In genomic region chr9:55283516-55283915, GRCm38 (mm10) we compare ENCODE assay signal across 8 mouse cellular contexts. TPM values are rescaled to one million over a fixed set of nuclear protein-coding genes. Genes with fewer than 3 reads are reported as not detected.
DNase-seq lines count a peak whose midpoint lies in the region; ATAC-seq and TF ChIP-seq lines count a peak whose summit lies in the region.

No protein-coding gene starts in this region.

- dilution Hi-C loops in CH12.LX (cut with MboI; ENCODE audit: extremely low pct_ligation_motif_present, extremely low pct_unique_long_range_greater_than_20kb, low sequenced_read_pairs): no loop called here

- H3K9ac ChIP-seq in CH12.LX (ENCODE audit: insufficient read depth, low read depth): no peak overlapping the region; the same call in 1 of the 2 replicates
- H3K9ac ChIP-seq in heart, embryonic 13.5 days: no peak overlapping the region
- H3K9ac ChIP-seq in limb, embryonic 11.5 days (ENCODE audit: low read length): no peak overlapping the region

- in situ Hi-C loops in CH12.LX (cut with MboI; ENCODE audit: low pct_ligation_motif_present, low pct_unique_long_range_greater_than_20kb, low sequenced_read_pairs): loop anchor here (25.0 kb wide), 1 partner anchor 246 kb away; the partner anchor contains the start of genes Chrna3 and Chrnb4

- peaks cover 2 to 3% of the 10 kb centered on the region in 2 experiments; a peak in 2 of 4 replicates for H3K4me1 ChIP-seq in CH12.LX (ENCODE audit: control insufficient read depth in 1 of 2, insufficient read depth in 2 of 2)
- H3K4me1 ChIP-seq in heart, embryonic 13.5 days: peaks cover 7% of the 10 kb centered on the region; the same call in 1 of the 2 replicates
- H3K4me1 ChIP-seq in limb, embryonic 11.5 days (ENCODE audit: control insufficient read depth, insufficient read depth, low read length): peaks cover 4% of the 10 kb centered on the region; the same call in 1 of the 2 replicates

- H3K36me3 ChIP-seq in CH12.LX (replicated peaks in 1 of 2; ENCODE audit: control insufficient read depth in 1 of 2, insufficient read depth in 1 of 2, low read length in 1 of 2): no peaks in the 10 kb centered on the region
- no peaks in the 10 kb centered on the region for H3K36me3 ChIP-seq in heart, embryonic 13.5 days
- H3K36me3 ChIP-seq in limb, embryonic 11.5 days (ENCODE audit: control insufficient read depth, insufficient read depth, low read length): no peaks in the 10 kb centered on the region

- no peaks in the 10 kb centered on the region for H3K9me3 ChIP-seq in CH12.LX (replicated peaks; ENCODE audit: low read length)
- H3K9me3 ChIP-seq in heart, embryonic 13.5 days: no peaks in the 10 kb centered on the region
- H3K9me3 ChIP-seq in limb, embryonic 11.5 days (ENCODE audit: control insufficient read depth, low read length): no peaks in the 10 kb centered on the region

- H3K4me2 ChIP-seq in CH12.LX (ENCODE audit: insufficient read depth, low read depth, poor library complexity, severe bottlenecking): peak overlapping the region; percentile 100
- peak overlapping the region; percentile 63 for H3K4me2 ChIP-seq in heart, embryonic 13.5 days
- peak overlapping the region; percentile 28; the same call in 1 of the 2 replicates for H3K4me2 ChIP-seq in limb, embryonic 11.5 days (ENCODE audit: low read depth, severe bottlenecking)

- H3K79me2 ChIP-seq in CH12.LX (replicated peaks; ENCODE audit: control insufficient read depth, extremely low read depth, insufficient read depth, poor library complexity, severe bottlenecking): no peaks in the 10 kb centered on the region

- no peak for TF ChIP-seq EP300 in CH12.LX (IDR thresholded peaks at IDR 0.05; ENCODE audit: low read length)

- 9% methylated on average over 14 of the region's 14 CpGs for whole genome bisulfite sequencing in heart, embryonic 13.5 days
- 1% methylated on average over 14 of the region's 14 CpGs for WGBS in limb, embryonic 11.5 days

- peak; percentile 39 for DNase-seq in CH12.LX (ENCODE audit: extremely low read depth)
- DNase-seq in adrenal gland, adult 2 months: peak; percentile 75
- peak; percentile 68 for DNase-seq in limb, embryonic 11.5 days (ENCODE audit: low spot score)
- peak; percentile 7 to 31 for DNase-seq in monocyte, adult 2 months (ENCODE audit: low read depth in 1 of 2, low spot score in 2 of 2)
- DNase-seq in cerebellum, adult 11-12 months: no peak
- no peak for DNase-seq in cerebellum, adult 11 months

- no peak for ATAC-seq in heart, embryonic 13.5 days (ENCODE audit: extremely low read depth, insufficient number of reproducible peaks, low FRiP score, low TSS enrichment)
- ATAC-seq in limb, embryonic 11.5 days (ENCODE audit: insufficient number of reproducible peaks, low FRiP score, low TSS enrichment, low read depth): no peak
- ATAC-seq in erythroblast, adult 5-6 weeks (replicated peaks; ENCODE audit: low FRiP score, poor library complexity, severe bottlenecking): no peak

- TF ChIP-seq POLR2A in CH12.LX (IDR thresholded peaks at IDR 0.05; ENCODE audit: low read depth, low read length): no peak

- TF ChIP-seq RAD21 in CH12.LX (IDR thresholded peaks at IDR 0.05; ENCODE audit: low read depth, low read length): no peak

- H3K27ac ChIP-seq in CH12.LX (ENCODE audit: insufficient read depth, low read depth): no peak overlapping the region
- no peak overlapping the region for H3K27ac ChIP-seq in heart, embryonic 13.5 days (replicated peaks)
- H3K27ac ChIP-seq in limb, embryonic 11.5 days (replicated peaks; ENCODE audit: low read depth, low read length): no peak overlapping the region

- no peak for TF ChIP-seq CTCF in CH12.LX (conservative IDR thresholded peaks at IDR 0.05 in 1 of 2, IDR thresholded peaks at IDR 0.05 in 1 of 2; ENCODE audit: low read depth in 2 of 2, low read length in 2 of 2)

- no peaks in the 10 kb centered on the region for H3K27me3 ChIP-seq in CH12.LX (replicated peaks)
- H3K27me3 ChIP-seq in heart, embryonic 13.5 days (replicated peaks): 0 out of 2 replicates have a peak, but pooled peaks cover 4% of the 10 kb centered on the region
- no peaks in the 10 kb centered on the region for H3K27me3 ChIP-seq in limb, embryonic 11.5 days (ENCODE audit: control insufficient read depth, insufficient read depth, low read length)

- no peak overlapping the region for H3K4me3 ChIP-seq in CH12.LX (replicated peaks in 1 of 3; ENCODE audit: low read depth in 2 of 3, low read length in 2 of 3, poor library complexity in 1 of 3)
- peak overlapping the region; percentile 27 for H3K4me3 ChIP-seq in heart, embryonic 13.5 days
- no peak overlapping the region for H3K4me3 ChIP-seq in limb, embryonic 11.5 days (ENCODE audit: low read depth, low read length)

TF ChIP-seq in CH12.LX, 34 proteins besides CTCF, POLR2A, EP300 and RAD21:
- TF ChIP-seq BHLHE40 (IDR thresholded peaks at IDR 0.05; ENCODE audit: low read depth, low read length) (peak; percentile 46), NELFE (IDR thresholded peaks at IDR 0.05; ENCODE audit: low read depth, low read length) (no peak)

RNA-seq across cellular contexts. Expression of gene Nrg4, which starts 43.1 kb away (rescaled TPM):
- total RNA-seq in CH12.LX (2012; rRNA removed) (0.81 and 1.5 TPM in 2 replicates), CH12.LX (2014; rRNA removed) (1.2 and 1.6 TPM in 2 replicates)
- polyA plus RNA-seq in CH12.LX (2012; ENCODE audit: insufficient read length, low read depth): 1.7 and 1.8 TPM in 2 replicates
- total RNA-seq in adrenal gland, adult 2 months (2021): 10 to 100 TPM; 27.8 to 44.6 TPM
- polyA plus RNA-seq in adrenal gland, adult 2 months (2012; rRNA removed): 12.4 and 18.8 TPM in 2 replicates
- 1.4 and 1.9 TPM in 2 replicates for polyA plus RNA-seq in heart, embryonic 13.5 days (2015; fragmentation: Nextera tagmentation; extraction: Ambion mirVana)
- 1.5 TPM in 2 replicates for polyA plus RNA-seq in limb, embryonic 11.5 days (2014; fragmentation: Nextera tagmentation; extraction: Ambion mirVana)
- total RNA-seq in erythroblast, adult 5-6 weeks (2015; ENCODE audit: low replicate concordance): 2.1 TPM in 2 replicates
- 1.7 and 2.4 TPM in 2 replicates for total RNA-seq in erythroblast, adult 5-6 weeks (2017; ENCODE audit: low replicate concordance)

RNA-seq across cellular contexts. Expression of gene Tmem266, which starts 43.2 kb away (rescaled TPM):
- total RNA-seq in CH12.LX (2012; rRNA removed): not detected in 2 replicates
- total RNA-seq in CH12.LX (2014; rRNA removed): not detected in 2 replicates
- polyA plus RNA-seq in CH12.LX (2012; ENCODE audit: insufficient read length, low read depth): not detected in 2 replicates
- total RNA-seq in adrenal gland, adult 2 months (2021): 1 to 10 TPM in 1 of 2 experiments, under 1 TPM in 1; 0.69 to 1.0 TPM
- polyA plus RNA-seq in adrenal gland, adult 2 months (2012; rRNA removed): 1.5 and 1.6 TPM in 2 replicates
- 0.22 and 0.31 TPM in 2 replicates for polyA plus RNA-seq in heart, embryonic 13.5 days (2015; fragmentation: Nextera tagmentation; extraction: Ambion mirVana)
- 0.17 and 0.23 TPM in 2 replicates for polyA plus RNA-seq in limb, embryonic 11.5 days (2014; fragmentation: Nextera tagmentation; extraction: Ambion mirVana)
- total RNA-seq in erythroblast, adult 5-6 weeks (2015; ENCODE audit: low replicate concordance): not detected in 2 replicates
- not detected in 2 replicates for total RNA-seq in erythroblast, adult 5-6 weeks (2017; ENCODE audit: low replicate concordance)

Comparison
In these comparisons a context has a peak if more than half of its experiments do, and no peak if none do; other contexts are left out.
1. DNase-seq: peak in CH12.LX (single experiment), adrenal gland, adult 2 months (single experiment), limb, embryonic 11.5 days (single experiment) and monocyte, adult 2 months (2 of 2); none in cerebellum, adult 11-12 months (single experiment) and cerebellum, adult 11 months (single experiment).
2. H3K4me2 ChIP-seq: peak in every context shown above with its lines; median percentile 100 in CH12.LX; 63 in heart, embryonic 13.5 days; 28 in limb, embryonic 11.5 days.